Mouse (Mus musculus): ENCODE measurements around the gene Rab3b.

GRCm38 (mm10) chr4:108914391-108914790 lies 35.5 kb downstream of the Rab3b start:
- TF ChIP-seq EP300 (IDR thresholded peaks at IDR 0.05; ENCODE audit: low read depth) (no peak), CTCF (IDR thresholded peaks at IDR 0.05; ENCODE audit: low read depth) (no peak)

Measured in liver, embryonic 14.5 days (tissue).